Mouse (Mus musculus): ENCODE measurements at regions not wholly inside any gene's neighbourhood (a gene's known extent, or its start where the extent isn't known, plus 50 kb on each side); places are given as distances from the start of the nearest gene placed in this dataset.
"Not testable (repeated sequence)": the region's sequence is repeated elsewhere in the genome, so short reads cannot be mapped to it uniquely, and the experiment has no call there.

GRCm38 (mm10) chrX:153887285-153887684 is 55.3 kb downstream of the Spin2c start:
- DNase-seq (ENCODE audit: low spot score): no peak

DNA sequence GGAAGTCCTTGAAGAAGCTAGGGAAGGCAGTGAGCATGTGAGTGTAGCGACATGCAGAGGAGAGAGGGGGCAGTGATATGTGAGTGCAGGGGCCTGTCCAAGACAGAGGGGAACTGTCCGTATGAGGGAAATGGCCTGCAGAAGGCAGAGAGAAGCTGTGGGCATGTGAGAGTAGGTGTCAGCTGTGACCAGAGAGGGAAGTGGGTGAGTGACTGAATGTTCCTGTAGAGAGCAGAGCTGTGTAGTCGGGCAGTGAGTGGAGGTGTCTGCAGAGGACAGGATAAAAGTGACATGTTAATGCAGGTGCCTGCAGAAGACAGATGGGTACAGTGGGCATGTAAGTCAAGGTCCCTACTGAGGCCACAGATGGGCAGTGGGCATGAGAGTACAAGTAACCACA is 84.4 kb downstream of the Samt1 start:
- DNase-seq (ENCODE audit: low spot score): no peak

DNA sequence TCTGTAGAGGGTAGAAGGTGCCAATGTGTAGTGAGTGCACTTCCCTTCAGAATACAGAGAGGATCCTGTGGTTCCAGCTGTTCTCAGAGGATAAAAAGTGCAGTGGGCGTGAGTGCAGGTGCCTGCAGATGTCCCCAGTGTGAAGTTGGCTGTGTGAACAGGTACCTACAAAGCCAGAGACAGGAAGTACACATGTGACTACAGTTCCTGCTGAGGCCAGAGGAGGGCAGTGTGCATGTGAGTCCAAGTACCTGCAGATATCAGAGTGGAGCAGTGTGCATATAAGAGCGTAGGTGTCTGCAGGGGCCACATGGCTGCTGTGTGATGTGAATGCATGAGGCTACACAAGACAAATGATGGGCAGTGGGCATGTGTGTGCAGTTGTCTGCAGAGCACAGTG is 79.9 kb downstream of the Samt1 start:
- DNase-seq (ENCODE audit: low spot score): peak; percentile 19

GRCm38 (mm10) chrX:153936111-153936510 is 76.3 kb downstream of the Samt1 start:
- DNase-seq (ENCODE audit: low spot score): peak; percentile 11

DNA sequence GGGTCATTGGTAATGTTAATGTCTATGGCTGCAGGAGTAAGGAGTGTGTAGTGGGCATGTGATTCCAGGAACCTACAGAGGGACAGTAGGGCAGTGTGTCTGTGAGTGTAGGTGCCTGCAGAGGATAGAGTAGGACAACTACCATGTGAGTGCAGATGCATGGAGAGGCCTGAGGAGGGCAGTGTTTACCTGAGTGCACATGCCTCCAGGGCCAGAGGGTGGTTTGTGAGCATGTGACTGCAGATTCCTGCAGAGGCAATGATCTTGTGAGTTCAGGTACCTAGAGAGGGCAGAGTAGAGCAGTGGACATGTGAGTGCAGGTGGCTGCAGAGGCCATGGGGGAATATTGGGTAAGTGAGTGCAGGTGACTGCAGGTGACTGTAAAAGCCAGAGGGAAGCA is 75.1 kb downstream of the Samt1 start:
- DNase-seq (ENCODE audit: low spot score): no peak

DNA sequence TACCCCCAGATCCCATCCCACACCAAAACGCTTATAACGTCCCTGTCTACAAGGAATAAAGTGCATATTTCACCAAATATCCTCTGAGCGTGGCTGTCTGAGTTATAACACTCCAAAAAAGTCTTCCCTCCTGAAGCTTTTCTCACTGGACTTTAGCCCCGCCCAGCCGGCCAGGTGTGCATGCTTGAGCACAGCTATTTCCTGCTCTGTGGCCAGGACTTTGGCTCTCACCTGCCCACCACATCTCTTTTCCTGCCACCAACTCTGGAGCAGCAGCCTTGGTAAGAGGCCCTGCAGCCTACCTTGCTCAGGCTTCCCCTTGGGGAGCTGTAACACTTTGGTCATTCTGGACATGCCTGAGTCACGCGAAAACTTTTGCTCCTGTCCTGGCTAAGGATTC is 72.4 kb downstream of the Samt1 start:
- DNase-seq (ENCODE audit: low spot score): no peak

- DNase-seq (ENCODE audit: low spot score): not testable (repeated sequence)
Observed at GRCm38 (mm10) chrX:153941130-153941529, 71.3 kb downstream of the Samt1 start.
